Mouse (Mus musculus): ENCODE data around the gene Cdc20b. TPM values are rescaled to one million over a fixed set of nuclear protein-coding genes. Genes with fewer than 3 reads are reported as not detected.

The Cdc20b gene
- polyA plus RNA-seq, 1 experiment from 2014 or later, result 0.51 TPM

GRCm38 (mm10) chr13:113100879-113101278 is 66.0 kb downstream of the Cdc20b start, which contains the start of gene Gzma:
Gzma (minus strand) TSS chr13:113100981.
- WGBS, result 92% methylated on average over 6 of the region's 6 CpGs
- Histone ChIP-seq H3K4me3 (ENCODE audit: low read depth, low read length) (no peak within 1 kb of the TSS), H3K27me3 (ENCODE audit: control insufficient read depth, insufficient read depth, low read depth, low read length) (no peaks in the 10 kb centered on the region), H3K9ac (ENCODE audit: low read depth, low read length) (no peak within 1 kb of the TSS), H3K9me3 (replicated peaks; ENCODE audit: control insufficient read depth, low read length, poor library complexity, severe bottlenecking) (no peaks in the 10 kb centered on the region), H3K27ac (ENCODE audit: low read length) (no peak within 1 kb of the TSS), H3K36me3 (ENCODE audit: control insufficient read depth, insufficient read depth, low read length) (no peaks in the 10 kb centered on the region), H3K4me2 (ENCODE audit: low read length) (no peak within 1 kb of the TSS), H3K4me1 (ENCODE audit: control insufficient read depth, insufficient read depth, low read length) (no peaks in the 10 kb centered on the region)
- no peak for ATAC-seq

GRCm38 (mm10) chr13:113101804-113102203 is 66.9 kb downstream of the Cdc20b start:
- WGBS, result 77% methylated on average over 10 of the region's 10 CpGs
- H3K27ac ChIP-seq (ENCODE audit: low read length), result no peak overlapping the region
- H3K4me2 ChIP-seq (ENCODE audit: low read length), result no peak overlapping the region
- no peaks in the 10 kb centered on the region for H3K36me3 ChIP-seq (ENCODE audit: control insufficient read depth, insufficient read depth, low read length)
- no peaks in the 10 kb centered on the region for H3K27me3 ChIP-seq (ENCODE audit: control insufficient read depth, insufficient read depth, low read depth, low read length)
- H3K9ac ChIP-seq (ENCODE audit: low read depth, low read length), result no peak overlapping the region
- no peaks in the 10 kb centered on the region for H3K4me1 ChIP-seq (ENCODE audit: control insufficient read depth, insufficient read depth, low read length)
- no peak overlapping the region for H3K4me3 ChIP-seq (ENCODE audit: low read depth, low read length)
- H3K9me3 ChIP-seq (replicated peaks; ENCODE audit: control insufficient read depth, low read length, poor library complexity, severe bottlenecking), result no peaks in the 10 kb centered on the region
- ATAC-seq, result no peak

- no peak for ATAC-seq
- WGBS, result 94% methylated on average over 10 of the region's 10 CpGs
- no peaks in the 10 kb centered on the region for H3K27me3 ChIP-seq (ENCODE audit: control insufficient read depth, insufficient read depth, low read depth, low read length)
Measured at GRCm38 (mm10) chr13:113104759-113105158, 69.8 kb downstream of the Cdc20b start.

GRCm38 (mm10) chr13:113118977-113119376 is 84.1 kb downstream of the Cdc20b start:
- no peaks in the 10 kb centered on the region for H3K27me3 ChIP-seq (ENCODE audit: control insufficient read depth, insufficient read depth, low read depth, low read length)
- H3K36me3 ChIP-seq (ENCODE audit: control insufficient read depth, insufficient read depth, low read length), result no peaks in the 10 kb centered on the region

More at GRCm38 (mm10) chr13:113104759-113105158, 69.8 kb downstream of the Cdc20b start:
- Histone ChIP-seq H3K9ac (ENCODE audit: low read depth, low read length) (no peak overlapping the region), H3K4me2 (ENCODE audit: low read length) (no peak overlapping the region), H3K9me3 (replicated peaks; ENCODE audit: control insufficient read depth, low read length, poor library complexity, severe bottlenecking) (no peaks in the 10 kb centered on the region), H3K4me3 (ENCODE audit: low read depth, low read length) (no peak overlapping the region), H3K27ac (ENCODE audit: low read length) (no peak overlapping the region), H3K36me3 (ENCODE audit: control insufficient read depth, insufficient read depth, low read length) (no peaks in the 10 kb centered on the region), H3K4me1 (ENCODE audit: control insufficient read depth, insufficient read depth, low read length) (no peaks in the 10 kb centered on the region)

GRCm38 (mm10) chr13:113120324-113121237 is 85.7 kb downstream of the Cdc20b start:
- 91% methylated on average over 17 of the region's 17 CpGs for WGBS
- no peak overlapping the region for H3K9ac ChIP-seq (ENCODE audit: low read depth, low read length)

More at GRCm38 (mm10) chr13:113118977-113119376, 84.1 kb downstream of the Cdc20b start:
- Histone ChIP-seq H3K4me3 (ENCODE audit: low read depth, low read length) (no peak overlapping the region), H3K27ac (ENCODE audit: low read length) (no peak overlapping the region), H3K9ac (ENCODE audit: low read depth, low read length) (no peak overlapping the region), H3K4me1 (ENCODE audit: control insufficient read depth, insufficient read depth, low read length) (no peaks in the 10 kb centered on the region), H3K4me2 (ENCODE audit: low read length) (no peak overlapping the region), H3K9me3 (replicated peaks; ENCODE audit: control insufficient read depth, low read length, poor library complexity, severe bottlenecking) (no peaks in the 10 kb centered on the region)
- 51% methylated on average over 4 of the region's 4 CpGs for WGBS
- ATAC-seq, result no peak

GRCm38 (mm10) chr13:113121326-113121725 is 86.4 kb downstream of the Cdc20b start:
- Histone ChIP-seq H3K9ac (ENCODE audit: low read depth, low read length) (no peak overlapping the region), H3K4me1 (ENCODE audit: control insufficient read depth, insufficient read depth, low read length) (no peaks in the 10 kb centered on the region), H3K4me3 (ENCODE audit: low read depth, low read length) (no peak overlapping the region), H3K9me3 (replicated peaks; ENCODE audit: control insufficient read depth, low read length, poor library complexity, severe bottlenecking) (no peaks in the 10 kb centered on the region), H3K36me3 (ENCODE audit: control insufficient read depth, insufficient read depth, low read length) (no peaks in the 10 kb centered on the region), H3K4me2 (ENCODE audit: low read length) (no peak overlapping the region), H3K27me3 (ENCODE audit: control insufficient read depth, insufficient read depth, low read depth, low read length) (no peaks in the 10 kb centered on the region), H3K27ac (ENCODE audit: low read length) (no peak overlapping the region)
- WGBS, result 88% methylated on average over 14 of the region's 14 CpGs
- no peak for ATAC-seq

More at GRCm38 (mm10) chr13:113120324-113121237, 85.7 kb downstream of the Cdc20b start:
- Histone ChIP-seq H3K4me1 (ENCODE audit: control insufficient read depth, insufficient read depth, low read length) (no peaks in the 10 kb centered on the region), H3K36me3 (ENCODE audit: control insufficient read depth, insufficient read depth, low read length) (no peaks in the 10 kb centered on the region), H3K27ac (ENCODE audit: low read length) (no peak overlapping the region), H3K4me3 (ENCODE audit: low read depth, low read length) (no peak overlapping the region), H3K4me2 (ENCODE audit: low read length) (no peak overlapping the region), H3K9me3 (replicated peaks; ENCODE audit: control insufficient read depth, low read length, poor library complexity, severe bottlenecking) (no peaks in the 10 kb centered on the region), H3K27me3 (ENCODE audit: control insufficient read depth, insufficient read depth, low read depth, low read length) (no peaks in the 10 kb centered on the region)
- ATAC-seq, result no peak

- Histone ChIP-seq H3K36me3 (ENCODE audit: control insufficient read depth, insufficient read depth, low read length) (no peaks in the 10 kb centered on the region), H3K9ac (ENCODE audit: low read depth, low read length) (no peak overlapping the region), H3K27me3 (ENCODE audit: control insufficient read depth, insufficient read depth, low read depth, low read length) (no peaks in the 10 kb centered on the region), H3K4me1 (ENCODE audit: control insufficient read depth, insufficient read depth, low read length) (0 out of 2 replicates have a peak, but pooled peaks cover 4% of the 10 kb centered on the region), H3K9me3 (replicated peaks; ENCODE audit: control insufficient read depth, low read length, poor library complexity, severe bottlenecking) (no peaks in the 10 kb centered on the region), H3K4me2 (ENCODE audit: low read length) (no peak overlapping the region), H3K4me3 (ENCODE audit: low read depth, low read length) (no peak overlapping the region), H3K27ac (ENCODE audit: low read length) (peak overlapping the region; percentile 38; the same call in 1 of the 2 replicates)
- WGBS, result 42% methylated on average over 1 of the region's 1 CpGs
- peak; percentile 95 for ATAC-seq
Measured at GRCm38 (mm10) chr13:113129974-113130373, 95.1 kb downstream of the Cdc20b start.

GRCm38 (mm10) chr13:113139597-113139996 is 104.7 kb downstream of the Cdc20b start:
- H3K4me1 ChIP-seq (ENCODE audit: control insufficient read depth, insufficient read depth, low read length), result no peaks in the 10 kb centered on the region
- WGBS, result 82% methylated on average over 1 of the region's 1 CpGs

More at GRCm38 (mm10) chr13:113139597-113139996, 104.7 kb downstream of the Cdc20b start:
- Histone ChIP-seq H3K27me3 (ENCODE audit: control insufficient read depth, insufficient read depth, low read depth, low read length) (no peaks in the 10 kb centered on the region), H3K9ac (ENCODE audit: low read depth, low read length) (no peak overlapping the region), H3K27ac (ENCODE audit: low read length) (no peak overlapping the region), H3K4me2 (ENCODE audit: low read length) (no peak overlapping the region), H3K4me3 (ENCODE audit: low read depth, low read length) (no peak overlapping the region), H3K36me3 (ENCODE audit: control insufficient read depth, insufficient read depth, low read length) (no peaks in the 10 kb centered on the region), H3K9me3 (replicated peaks; ENCODE audit: control insufficient read depth, low read length, poor library complexity, severe bottlenecking) (no peaks in the 10 kb centered on the region)
- ATAC-seq, result no peak

All from midbrain, embryonic 16.5 days (tissue).